Mouse (Mus musculus): Measurements from ENCODE around the gene Speer4e. TPM values are rescaled to one million over a fixed set of nuclear protein-coding genes. Genes with fewer than 3 reads are reported as not detected.
"Not testable (repeated sequence)": the region's sequence is repeated elsewhere in the genome, so short reads cannot be mapped to it uniquely, and the experiment has no call there.

The Speer4e gene
- polyA plus RNA-seq (2011; ENCODE audit: insufficient read depth, insufficient read length, low read depth, missing spikeins), result not detected in 2 replicates

DNA sequence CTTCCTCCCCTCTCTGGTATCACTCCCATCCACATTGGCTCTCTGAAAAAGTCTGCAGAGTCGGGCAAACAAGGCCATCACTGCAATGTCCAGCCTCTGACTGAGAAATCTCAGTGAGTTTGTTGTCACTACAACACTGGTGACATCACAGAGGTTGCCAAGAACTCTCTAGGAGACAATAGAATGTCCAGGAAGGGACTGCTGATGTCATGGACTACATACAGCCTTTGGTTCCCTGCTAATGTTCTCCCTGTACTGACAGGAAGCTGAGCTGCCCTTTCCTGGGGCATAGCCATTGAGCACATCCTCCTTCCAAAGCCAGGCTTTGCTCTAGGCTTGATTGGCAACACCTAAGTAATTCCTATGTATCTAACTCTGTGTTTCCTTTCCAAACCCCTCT lies at the start of gene Speer4e:
Speer4e (minus strand) TSS at position 101 of the 400 bp plus-strand sequence.
- H3K36me3 ChIP-seq (ENCODE audit: control insufficient read depth, insufficient read depth, low read length, poor library complexity, severe bottlenecking); H3K27me3 ChIP-seq (ENCODE audit: control insufficient read depth, insufficient read depth, low read length, poor library complexity, severe bottlenecking); H3K9ac ChIP-seq (ENCODE audit: low read depth, poor library complexity, severe bottlenecking); H3K27ac ChIP-seq (ENCODE audit: insufficient read depth, low read length); H3K4me1 ChIP-seq (ENCODE audit: control insufficient read depth, insufficient read depth, low read length); H3K9me3 ChIP-seq (replicated peaks; ENCODE audit: control insufficient read depth, insufficient read depth, low read length, poor library complexity, severe bottlenecking); H3K4me3 ChIP-seq (ENCODE audit: low read depth, low read length): not testable (repeated sequence)

DNA sequence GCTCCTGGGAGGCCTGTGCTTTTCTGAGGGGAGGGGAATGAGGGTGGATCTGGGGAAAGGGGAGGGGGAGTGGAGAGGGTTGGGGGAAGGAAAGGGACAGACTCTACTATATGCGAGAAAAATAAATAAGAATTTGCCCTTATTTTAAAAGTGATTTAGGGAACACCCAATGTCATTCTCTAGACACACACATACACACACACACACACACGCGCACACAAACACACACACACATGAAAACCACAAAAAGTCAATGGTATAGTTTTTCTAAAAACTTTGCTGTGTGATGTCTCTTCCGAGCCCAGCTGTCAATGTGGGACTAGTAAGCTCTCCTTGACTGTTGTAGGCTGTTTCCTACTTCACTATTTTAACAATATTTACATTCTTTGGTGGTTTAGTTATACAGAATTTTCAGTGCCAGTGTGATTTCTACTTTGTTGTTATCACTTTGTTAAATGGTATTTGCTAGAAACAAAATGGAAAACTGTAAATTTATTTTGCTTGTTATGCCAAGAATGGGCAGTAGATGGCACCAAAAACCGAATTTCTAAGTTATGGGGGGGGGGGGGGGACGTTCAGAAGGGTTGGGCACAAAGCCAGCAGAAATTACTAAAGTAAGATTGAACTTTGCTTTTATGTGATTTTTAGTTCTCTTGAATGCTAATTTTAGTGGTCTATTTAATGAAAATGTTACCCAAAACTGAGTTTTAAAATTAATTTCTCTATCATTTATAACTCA lies 48.6 kb upstream of the Speer4e start:
- not testable (repeated sequence) for H3K9me3 ChIP-seq (replicated peaks; ENCODE audit: control insufficient read depth, insufficient read depth, low read length, poor library complexity, severe bottlenecking); H3K4me1 ChIP-seq (ENCODE audit: control insufficient read depth, insufficient read depth, low read length); H3K27me3 ChIP-seq (ENCODE audit: control insufficient read depth, insufficient read depth, low read length, poor library complexity, severe bottlenecking); H3K27ac ChIP-seq (ENCODE audit: insufficient read depth, low read length); H3K36me3 ChIP-seq (ENCODE audit: control insufficient read depth, insufficient read depth, low read length, poor library complexity, severe bottlenecking); H3K9ac ChIP-seq (ENCODE audit: low read depth, poor library complexity, severe bottlenecking); H3K4me3 ChIP-seq (ENCODE audit: low read depth, low read length)

DNA sequence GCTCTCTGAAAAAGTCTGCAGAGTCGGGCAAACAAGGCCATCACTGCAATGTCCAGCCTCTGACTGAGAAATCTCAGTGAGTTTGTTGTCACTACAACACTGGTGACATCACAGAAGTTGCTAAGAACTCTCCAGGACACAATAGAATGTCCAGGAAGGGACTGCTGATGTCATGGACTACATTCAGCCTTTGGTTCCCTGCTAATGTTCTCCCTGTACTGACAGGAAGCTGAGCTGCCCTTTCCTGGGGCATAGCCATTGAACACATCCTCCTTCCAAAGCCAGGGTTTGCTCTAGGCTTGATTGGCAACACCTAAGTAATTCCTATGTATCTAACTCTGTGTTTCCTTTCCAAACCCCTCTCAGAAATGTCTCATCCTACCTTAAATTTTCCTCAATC lies 40.6 kb upstream of the Speer4e start, which contains the start of gene Gm10354:
Gm10354 (minus strand) TSS at position 101 of the 400 bp plus-strand sequence.
- H3K9ac ChIP-seq (ENCODE audit: low read depth, poor library complexity, severe bottlenecking); H3K27me3 ChIP-seq (ENCODE audit: control insufficient read depth, insufficient read depth, low read length, poor library complexity, severe bottlenecking); H3K36me3 ChIP-seq (ENCODE audit: control insufficient read depth, insufficient read depth, low read length, poor library complexity, severe bottlenecking); H3K27ac ChIP-seq (ENCODE audit: insufficient read depth, low read length); H3K4me1 ChIP-seq (ENCODE audit: control insufficient read depth, insufficient read depth, low read length); H3K4me3 ChIP-seq (ENCODE audit: low read depth, low read length); H3K9me3 ChIP-seq (replicated peaks; ENCODE audit: control insufficient read depth, insufficient read depth, low read length, poor library complexity, severe bottlenecking): not testable (repeated sequence)

DNA sequence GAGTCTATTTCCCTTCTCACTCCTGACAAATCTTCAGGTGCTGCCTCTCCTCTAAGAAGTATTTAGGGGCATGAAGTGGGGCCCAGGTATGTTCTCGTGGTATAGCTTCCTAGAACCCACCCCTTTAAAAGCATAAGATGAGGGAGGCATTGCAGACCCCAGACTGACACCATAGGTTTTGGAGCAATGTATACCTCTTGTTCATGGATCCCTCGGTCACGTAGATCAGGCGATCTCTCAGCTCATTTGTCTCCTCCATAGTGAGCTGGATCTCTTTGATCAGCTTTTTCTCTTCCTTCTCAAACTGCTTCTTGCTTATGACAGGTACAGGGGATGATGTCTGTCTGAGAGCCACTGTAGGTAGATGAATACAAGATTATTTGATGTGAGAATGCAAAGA lies 39.1 kb upstream of the Speer4e start:
- H3K4me3 ChIP-seq (ENCODE audit: low read depth, low read length); H3K36me3 ChIP-seq (ENCODE audit: control insufficient read depth, insufficient read depth, low read length, poor library complexity, severe bottlenecking); H3K4me1 ChIP-seq (ENCODE audit: control insufficient read depth, insufficient read depth, low read length); H3K27ac ChIP-seq (ENCODE audit: insufficient read depth, low read length); H3K27me3 ChIP-seq (ENCODE audit: control insufficient read depth, insufficient read depth, low read length, poor library complexity, severe bottlenecking); H3K9me3 ChIP-seq (replicated peaks; ENCODE audit: control insufficient read depth, insufficient read depth, low read length, poor library complexity, severe bottlenecking); H3K9ac ChIP-seq (ENCODE audit: low read depth, poor library complexity, severe bottlenecking): not testable (repeated sequence)

DNA sequence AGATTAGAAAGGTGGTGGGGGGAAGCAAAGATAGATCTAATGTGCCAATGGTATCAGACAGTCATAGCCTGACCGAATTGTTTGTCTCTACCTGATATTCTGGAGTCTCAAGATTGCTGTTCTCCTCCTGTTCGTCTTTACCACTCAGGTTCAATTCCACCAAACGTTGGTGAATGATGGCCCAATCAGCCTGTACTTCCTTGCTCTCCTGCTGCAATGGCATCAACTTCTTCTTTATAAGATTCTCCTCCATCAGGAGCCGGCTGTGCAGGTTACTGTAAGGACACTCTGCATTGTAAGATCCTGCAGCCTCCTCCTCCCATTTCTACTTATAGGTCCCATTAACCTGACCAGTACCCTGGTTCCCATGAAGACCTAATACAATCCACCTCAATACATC lies 37.1 kb upstream of the Speer4e start:
- not testable (repeated sequence) for H3K36me3 ChIP-seq (ENCODE audit: control insufficient read depth, insufficient read depth, low read length, poor library complexity, severe bottlenecking); H3K4me1 ChIP-seq (ENCODE audit: control insufficient read depth, insufficient read depth, low read length); H3K9ac ChIP-seq (ENCODE audit: low read depth, poor library complexity, severe bottlenecking); H3K27me3 ChIP-seq (ENCODE audit: control insufficient read depth, insufficient read depth, low read length, poor library complexity, severe bottlenecking); H3K27ac ChIP-seq (ENCODE audit: insufficient read depth, low read length); H3K4me3 ChIP-seq (ENCODE audit: low read depth, low read length); H3K9me3 ChIP-seq (replicated peaks; ENCODE audit: control insufficient read depth, insufficient read depth, low read length, poor library complexity, severe bottlenecking)

DNA sequence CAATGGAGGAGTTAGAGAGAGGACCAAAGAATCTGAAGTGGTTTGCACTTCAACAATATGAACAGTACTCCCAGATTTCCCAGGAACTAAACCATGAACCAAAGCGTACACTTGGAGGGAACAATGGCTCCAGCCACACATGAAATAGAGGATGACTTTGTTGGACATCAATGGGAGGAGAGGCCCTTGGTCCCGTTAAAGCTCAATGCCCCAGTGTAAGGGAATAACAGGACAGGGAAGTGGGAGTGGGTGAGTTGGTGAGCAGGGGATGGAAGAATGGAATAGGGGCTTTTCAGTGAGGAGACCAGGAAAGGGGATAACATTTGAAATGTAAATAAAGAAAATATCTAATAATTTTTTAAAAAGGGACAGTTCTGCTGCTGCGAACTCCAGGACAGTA lies 34.6 kb upstream of the Speer4e start:
- H3K36me3 ChIP-seq (ENCODE audit: control insufficient read depth, insufficient read depth, low read length, poor library complexity, severe bottlenecking); H3K4me1 ChIP-seq (ENCODE audit: control insufficient read depth, insufficient read depth, low read length); H3K27me3 ChIP-seq (ENCODE audit: control insufficient read depth, insufficient read depth, low read length, poor library complexity, severe bottlenecking); H3K9me3 ChIP-seq (replicated peaks; ENCODE audit: control insufficient read depth, insufficient read depth, low read length, poor library complexity, severe bottlenecking); H3K9ac ChIP-seq (ENCODE audit: low read depth, poor library complexity, severe bottlenecking); H3K4me3 ChIP-seq (ENCODE audit: low read depth, low read length); H3K27ac ChIP-seq (ENCODE audit: insufficient read depth, low read length): not testable (repeated sequence)

DNA sequence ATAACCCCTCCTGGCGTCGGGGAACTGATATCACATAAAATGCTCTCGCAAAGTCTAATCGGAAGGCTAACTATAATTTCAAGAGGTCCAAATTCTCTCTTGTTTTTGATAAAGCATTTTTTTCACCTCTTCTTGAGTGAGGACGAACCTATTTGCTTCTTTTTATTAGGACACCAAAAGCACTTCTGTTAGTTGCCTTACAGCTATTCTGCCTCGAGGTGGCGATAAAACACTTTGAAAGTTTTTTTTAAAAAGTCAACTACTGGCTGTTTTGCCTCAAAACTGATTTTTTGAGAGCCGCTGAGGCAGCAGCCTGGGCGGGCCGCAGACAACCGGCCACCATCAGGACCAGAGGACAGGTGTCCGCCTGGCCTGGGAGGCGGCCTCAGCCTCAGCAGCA lies 25.6 kb upstream of the Speer4e start:
- H3K36me3 ChIP-seq (ENCODE audit: control insufficient read depth, insufficient read depth, low read length, poor library complexity, severe bottlenecking); H3K27me3 ChIP-seq (ENCODE audit: control insufficient read depth, insufficient read depth, low read length, poor library complexity, severe bottlenecking); H3K4me1 ChIP-seq (ENCODE audit: control insufficient read depth, insufficient read depth, low read length); H3K27ac ChIP-seq (ENCODE audit: insufficient read depth, low read length): not testable (repeated sequence)
- peaks cover 11% of the 10 kb centered on the region for H3K9me3 ChIP-seq (replicated peaks; ENCODE audit: control insufficient read depth, insufficient read depth, low read length, poor library complexity, severe bottlenecking)
- peak overlapping the region; percentile 32 for H3K4me3 ChIP-seq (ENCODE audit: low read depth, low read length)
- peak overlapping the region; percentile 43; the same call in 1 of the 2 replicates for H3K9ac ChIP-seq (ENCODE audit: low read depth, poor library complexity, severe bottlenecking)

DNA sequence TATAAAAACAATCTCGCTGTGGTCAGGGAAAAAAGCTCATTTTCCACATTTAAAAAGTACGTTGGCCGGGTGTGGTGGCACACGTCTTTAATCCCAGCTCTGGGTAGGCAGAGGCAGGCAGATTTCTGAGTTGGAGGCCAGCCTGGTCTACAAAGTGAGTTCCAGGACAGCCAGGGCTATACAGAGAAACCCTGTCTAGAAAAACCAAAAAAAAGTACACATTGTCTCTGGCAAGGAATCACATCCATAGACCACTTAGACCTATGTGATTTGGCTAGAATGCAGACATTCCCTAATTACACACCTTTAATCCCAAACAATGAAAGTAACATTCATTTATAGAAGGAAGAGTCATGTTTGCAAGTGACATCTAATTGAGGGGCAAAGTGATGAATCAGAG lies 23.3 kb upstream of the Speer4e start:
- not testable (repeated sequence) for H3K27me3 ChIP-seq (ENCODE audit: control insufficient read depth, insufficient read depth, low read length, poor library complexity, severe bottlenecking); H3K4me1 ChIP-seq (ENCODE audit: control insufficient read depth, insufficient read depth, low read length); H3K27ac ChIP-seq (ENCODE audit: insufficient read depth, low read length); H3K9ac ChIP-seq (ENCODE audit: low read depth, poor library complexity, severe bottlenecking); H3K36me3 ChIP-seq (ENCODE audit: control insufficient read depth, insufficient read depth, low read length, poor library complexity, severe bottlenecking); H3K4me3 ChIP-seq (ENCODE audit: low read depth, low read length)
- peaks cover 11% of the 10 kb centered on the region for H3K9me3 ChIP-seq (replicated peaks; ENCODE audit: control insufficient read depth, insufficient read depth, low read length, poor library complexity, severe bottlenecking)

DNA sequence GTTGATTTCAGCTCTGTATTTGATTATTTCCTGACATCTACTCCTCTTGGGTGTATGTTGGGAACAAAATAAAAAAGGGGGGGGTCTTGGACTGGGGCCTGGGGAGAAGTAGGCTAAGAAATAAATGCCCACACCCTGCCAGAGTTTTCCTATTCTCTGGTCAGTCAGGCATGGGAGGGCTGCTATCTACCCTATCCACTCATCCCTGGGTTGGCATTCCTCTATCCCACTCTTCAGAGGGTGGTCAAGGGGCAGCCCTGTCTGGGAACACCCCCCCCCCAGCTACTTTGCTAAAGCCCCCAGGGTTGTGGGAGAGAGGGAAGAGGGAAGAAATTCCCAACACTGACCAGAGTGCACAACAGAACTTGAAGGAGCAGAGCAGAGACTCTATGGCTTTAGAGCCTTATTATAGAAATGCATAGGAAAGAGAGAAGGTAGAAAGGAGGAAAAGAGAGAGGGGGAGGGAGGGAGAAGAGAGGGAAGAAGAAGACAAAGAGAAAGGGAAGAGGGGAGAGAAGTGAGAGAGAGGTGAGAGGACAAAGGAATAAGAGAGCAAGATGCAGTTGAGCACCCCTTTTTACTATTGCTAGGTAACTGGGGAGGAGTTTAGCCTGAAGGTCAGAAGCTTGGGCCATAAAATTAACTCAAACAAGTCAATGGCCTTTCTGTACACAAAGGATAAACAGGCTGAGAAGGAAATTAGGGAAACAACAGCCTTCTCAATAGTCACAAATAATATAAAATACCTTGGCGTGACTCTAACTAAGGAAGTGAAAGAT lies 17.9 kb upstream of the Speer4e start:
- not testable (repeated sequence) for H3K9ac ChIP-seq (ENCODE audit: low read depth, poor library complexity, severe bottlenecking); H3K9me3 ChIP-seq (replicated peaks; ENCODE audit: control insufficient read depth, insufficient read depth, low read length, poor library complexity, severe bottlenecking); H3K4me1 ChIP-seq (ENCODE audit: control insufficient read depth, insufficient read depth, low read length); H3K36me3 ChIP-seq (ENCODE audit: control insufficient read depth, insufficient read depth, low read length, poor library complexity, severe bottlenecking); H3K27ac ChIP-seq (ENCODE audit: insufficient read depth, low read length); H3K4me3 ChIP-seq (ENCODE audit: low read depth, low read length); H3K27me3 ChIP-seq (ENCODE audit: control insufficient read depth, insufficient read depth, low read length, poor library complexity, severe bottlenecking)

All from ES-Bruce4 (cell line).